Mouse (Mus musculus) CH12.LX (cell line): Measurements from ENCODE around the gene Rab11fip5.

Experiments
- CHD2 ChIP-seq: IDR thresholded peaks from 2 replicates; pipeline ENCODE4 v1.6.1; 2011; ENCODE audit warnings: low read length, improper control_type of control experiment
- CTCF ChIP-seq, 2 experiments: IDR thresholded peaks in 1 of 2; conservative IDR thresholded peaks in 1 of 2; 2 replicates each; pipeline ENCODE4 v1.5.1; 2011 to 2012; ENCODE audit warnings: low read depth in 2 of 2, low read length in 2 of 2, improper control_type of control experiment in 1 of 2, inconsistent platforms in 1 of 2, mild to moderate bottlenecking in 1 of 2, moderate library complexity in 1 of 2
- EP300 ChIP-seq: IDR thresholded peaks from 2 replicates; pipeline ENCODE4 v1.6.1; 2011; ENCODE audit warnings: low read length, improper control_type of control experiment
- HCFC1 ChIP-seq: IDR thresholded peaks from 2 replicates; pipeline ENCODE4 v1.6.1; 2012; ENCODE audit warnings: low read depth, mild to moderate bottlenecking, inconsistent platforms, low read length, improper control_type of control experiment
- IRF4 ChIP-seq: IDR thresholded peaks from 2 replicates; pipeline ENCODE4 v1.6.1; 2014; ENCODE audit warnings: low read depth, mild to moderate bottlenecking, inconsistent platforms, low read length, improper control_type of control experiment
- MAFK ChIP-seq: IDR thresholded peaks from 2 replicates; pipeline ENCODE4 v1.6.1; 2011; ENCODE audit warnings: low read length, improper control_type of control experiment; ENCODE audit not compliant: insufficient replicate concordance
- MYC ChIP-seq: IDR thresholded peaks from 2 replicates; pipeline ENCODE4 v1.6.1; 2011; ENCODE audit warnings: low read depth, mild to moderate bottlenecking, improper control_type of control experiment, low read length
- NELFE ChIP-seq: IDR thresholded peaks from 2 replicates; pipeline ENCODE4 v1.6.1; 2011; ENCODE audit warnings: low read depth, low read length, improper control_type of control experiment
- POLR2A ChIP-seq: IDR thresholded peaks from 2 replicates; pipeline ENCODE4 v1.6.1; 2011; ENCODE audit warnings: low read depth, mild to moderate bottlenecking, improper control_type of control experiment, low read length
- RAD21 ChIP-seq: IDR thresholded peaks from 2 replicates; pipeline ENCODE4 v1.6.1; 2011; ENCODE audit warnings: low read depth, mild to moderate bottlenecking, low read length, improper control_type of control experiment, moderate library complexity
- TBP ChIP-seq: conservative IDR thresholded peaks from 2 replicates; pipeline ENCODE4 v1.6.1; 2011; ENCODE audit warnings: low read depth, low read length, improper control_type of control experiment
- TCF12 ChIP-seq: IDR thresholded peaks from 2 replicates; pipeline ENCODE4 v1.6.1; 2014; ENCODE audit warnings: low read depth, mild to moderate bottlenecking, inconsistent platforms, low read length, improper control_type of control experiment

GRCm38 (mm10) chr6:85358877-85359276, 15.6 kb downstream of the Rab11fip5 start:
- TF ChIP-seq MAFK (no peak), EP300 (no peak), TCF12 (no peak), MYC (no peak), HCFC1 (no peak), POLR2A (no peak), CTCF (conservative IDR thresholded peaks at IDR 0.05 in 1 of 2, IDR thresholded peaks at IDR 0.05 in 1 of 2; ENCODE audit: low read depth in 2 of 2, low read length in 2 of 2) (no peak), RAD21 (no peak), NELFE (no peak), TBP (no peak), IRF4 (no peak), CHD2 (no peak)
